Mouse (Mus musculus) frontal cortex, adult (tissue): ENCODE results near the gene Mmp9.

ENCODE experiments used
- ATAC-seq: cut with Nextera tagmentation; 2 replicates; pipeline ENCODE4 v1.9.2; 2017; ENCODE audit warnings: mild to moderate bottlenecking, moderate library complexity, mixed read lengths; ENCODE audit not compliant: low TSS enrichment

Mmp9 gene

GRCm38 (mm10) chr2:164991111-164991510, 50.5 kb downstream of the Mmp9 start:
- no peak for ATAC-seq

GRCm38 (mm10) chr2:164991808-164992207, 51.2 kb downstream of the Mmp9 start:
- no peak for ATAC-seq

DNA sequence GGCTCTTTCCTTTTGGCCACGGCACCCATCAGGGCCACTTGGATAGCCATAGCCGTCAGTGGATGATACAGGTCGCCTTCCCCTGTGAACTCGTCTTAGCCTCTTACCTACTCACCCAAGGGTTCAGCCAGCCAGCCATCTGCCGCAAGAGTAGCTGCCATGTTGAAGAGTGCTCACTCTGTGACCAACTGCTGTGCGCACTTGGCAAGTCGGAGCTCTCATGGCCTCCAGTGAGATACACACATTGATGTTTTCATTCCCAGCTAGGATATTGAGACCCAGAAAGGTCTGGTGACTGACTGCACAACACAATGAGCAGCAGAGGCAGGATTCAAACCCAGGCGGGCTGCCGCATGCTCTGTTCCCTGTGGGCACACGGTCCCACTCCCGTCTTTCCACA, 53.6 kb downstream of the Mmp9 start:
- no peak for ATAC-seq

DNA sequence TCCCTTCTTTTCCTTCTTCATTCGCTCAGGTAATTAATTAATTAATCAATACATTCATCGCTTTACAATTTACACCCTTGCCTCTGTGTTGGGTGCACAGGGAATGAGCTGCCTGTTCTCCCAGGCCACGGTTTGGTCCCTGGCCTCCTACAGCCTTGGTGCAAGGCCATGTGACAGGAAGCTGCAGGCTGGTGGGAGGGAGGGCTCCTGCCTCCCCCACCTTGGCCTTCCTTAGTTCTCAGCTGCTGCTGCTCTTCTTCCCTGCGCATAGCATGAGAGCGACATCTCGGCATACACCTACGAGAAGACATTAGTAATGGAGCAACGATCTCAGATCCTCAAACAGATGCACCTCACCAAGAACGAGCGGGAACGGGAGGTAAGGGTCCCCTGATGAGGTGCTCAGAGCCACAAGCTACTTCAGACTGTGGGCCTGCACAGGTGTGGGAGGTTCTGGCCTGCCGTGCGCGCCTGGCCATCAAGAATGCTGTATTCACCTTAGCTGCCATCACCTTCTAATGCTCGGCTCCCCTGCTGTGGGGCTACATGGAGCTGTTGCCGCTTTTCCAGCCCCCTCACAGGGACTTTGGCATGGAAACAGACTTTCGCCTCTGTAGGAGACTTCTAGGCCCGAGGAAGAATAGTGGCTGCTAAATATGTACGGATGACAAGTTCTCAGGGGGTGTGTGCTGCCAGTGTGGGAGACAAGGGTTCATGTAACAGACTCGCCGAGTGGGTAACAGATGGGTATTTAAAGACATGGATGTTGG, 54.3 kb downstream of the Mmp9 start:
- peak; percentile 64 for ATAC-seq

- no peak for ATAC-seq
These were observed 55.4 kb downstream of the Mmp9 start for GRCm38 (mm10) chr2:164995976-164996375.

DNA sequence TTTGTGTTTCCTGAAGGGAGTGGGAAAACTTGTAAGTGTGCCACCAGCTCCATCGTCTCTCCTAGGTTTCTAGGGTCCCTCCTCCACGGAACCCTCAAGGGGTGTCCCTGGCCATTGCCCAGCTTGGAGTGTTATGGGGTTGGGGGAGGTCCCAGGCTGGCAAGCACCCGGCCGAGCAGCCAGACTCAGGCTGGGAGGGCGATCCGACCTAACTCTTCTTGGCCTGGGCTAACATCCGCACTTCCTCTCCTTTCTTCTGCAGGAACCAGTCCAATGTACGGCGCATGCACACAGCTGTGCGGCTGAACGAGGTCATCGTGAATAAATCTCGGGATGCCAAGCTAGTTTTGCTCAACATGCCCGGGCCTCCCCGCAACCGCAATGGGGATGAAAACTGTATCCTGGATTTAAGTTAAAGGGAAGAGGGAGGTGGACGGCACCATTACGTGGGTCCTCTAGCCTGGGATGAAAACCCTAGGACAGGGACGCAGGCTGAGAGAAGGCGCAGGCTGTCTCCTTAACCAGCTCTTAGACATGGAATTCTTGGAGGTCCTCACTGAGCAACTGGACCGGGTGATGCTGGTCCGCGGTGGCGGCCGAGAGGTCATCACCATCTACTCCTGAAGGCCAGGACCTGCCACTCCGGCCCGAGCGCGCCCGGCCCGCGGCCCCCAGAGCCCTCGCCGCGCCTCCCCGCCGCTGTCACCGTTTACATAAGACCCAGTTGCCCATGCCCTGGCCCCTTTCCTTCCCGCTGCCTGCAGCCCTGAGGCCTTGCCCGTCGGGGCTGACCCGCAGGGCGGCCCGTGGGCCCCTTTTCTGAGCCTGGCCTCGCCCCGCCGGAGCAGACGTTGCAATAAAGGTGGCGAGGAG, 56.5 kb downstream of the Mmp9 start:
- ATAC-seq: no peak

DNA sequence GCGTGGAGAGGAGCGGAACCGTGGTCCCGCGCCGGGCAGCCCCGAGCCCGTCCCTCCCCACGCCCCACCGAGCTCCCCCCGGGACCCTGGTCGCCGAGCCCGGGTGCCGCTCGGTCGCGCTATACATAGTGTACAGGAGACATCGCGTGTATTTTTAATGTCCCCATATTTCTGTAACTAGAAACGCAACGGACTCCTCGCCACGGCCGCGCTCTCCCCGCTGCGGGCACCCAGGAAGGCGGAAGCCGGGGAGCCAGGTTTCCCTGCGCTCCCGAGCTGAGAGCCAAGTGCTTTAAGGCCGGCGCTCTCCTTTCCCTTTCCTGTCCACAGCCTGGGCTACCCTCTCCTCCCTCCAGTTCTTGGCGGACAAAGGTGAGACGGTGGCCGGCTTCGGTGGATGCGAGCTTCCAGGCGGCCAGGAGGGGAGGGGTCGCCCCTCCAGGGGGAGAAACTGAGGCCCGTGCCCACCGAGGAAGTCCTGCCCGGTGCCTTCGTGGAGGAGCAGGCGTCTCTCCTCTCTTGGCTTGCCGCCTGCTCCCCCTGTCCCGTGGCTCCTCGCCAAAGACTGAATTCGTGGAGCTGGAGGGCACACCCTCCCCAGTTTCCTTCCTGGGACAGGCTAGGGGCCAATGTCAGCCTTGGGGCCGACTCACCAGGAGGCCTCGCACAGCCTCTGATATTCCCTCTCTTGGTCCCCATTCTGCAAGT, 57.3 kb downstream of the Mmp9 start:
- ATAC-seq: no peak

GRCm38 (mm10) chr2:165001958-165002357, 61.4 kb downstream of the Mmp9 start:
- 0 out of 2 replicates have a peak, but pooled peaks have one; percentile 8 for ATAC-seq

DNA sequence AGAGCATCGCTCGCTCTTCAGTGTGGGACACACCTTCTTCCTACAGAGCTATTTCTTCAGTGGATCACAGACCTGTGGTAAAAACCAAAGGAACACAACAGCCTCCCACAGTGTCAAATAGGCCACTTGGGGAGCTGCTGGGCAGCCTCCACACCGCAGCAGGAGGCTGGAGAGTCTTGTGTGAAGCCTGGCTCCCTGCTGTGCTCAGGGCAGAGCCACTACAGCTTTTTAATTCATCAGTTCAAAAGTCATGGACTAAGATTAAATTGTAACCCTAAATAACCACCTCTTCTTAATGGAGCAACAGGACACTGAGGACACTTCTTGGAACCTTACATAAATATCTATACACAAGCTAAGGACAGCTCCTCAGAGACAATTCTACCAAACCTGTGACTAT, 62.5 kb downstream of the Mmp9 start:
- no peak for ATAC-seq

DNA sequence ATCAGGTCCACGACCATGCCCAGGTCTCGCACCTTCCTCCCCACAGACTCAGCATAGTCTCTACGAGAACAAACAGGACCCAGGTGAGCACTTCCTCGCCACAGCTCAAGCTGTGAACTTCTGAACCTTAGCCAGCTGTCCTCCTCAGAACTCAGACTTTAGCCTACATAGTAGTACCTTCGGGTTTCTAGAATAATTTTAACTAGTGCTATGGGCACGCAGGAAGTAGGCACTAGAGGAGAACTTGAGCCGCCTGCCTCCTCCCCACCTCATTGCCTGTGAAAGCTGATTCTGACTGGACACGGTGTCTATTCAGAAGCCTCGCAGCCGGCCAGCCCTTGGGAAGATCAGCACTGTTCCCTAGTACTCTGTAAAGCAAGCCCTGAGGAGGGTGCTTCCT, 63.7 kb downstream of the Mmp9 start:
- no peak for ATAC-seq
